Mouse (Mus musculus) adrenal gland, adult 18-20 months (tissue): ENCODE data around the gene Casp6. TPM values are rescaled to one million over a fixed set of nuclear protein-coding genes. Genes with fewer than 3 reads are reported as not detected.

Source experiments
- DNase-seq, 2 experiments: peaks; one replicate each; pipeline ENCODE4 v3.0.0; 2021 to 2022; ENCODE audit warnings: low spot score in 2 of 2
- long read RNA-seq, 2 experiments: library from polyadenylated mRNA; stranded (forward); transcript quantifications; one replicate each; pipeline ENCODE4 v2.0.0; 2021
- total RNA-seq, 2 experiments: library from RNA; stranded (reverse); gene quantifications; 1 replicate in 1 of 2; 2 replicates in 1 of 2; pipeline ENCODE4 v1.2.3; 2021

Gene Casp6
- 10 to 100 TPM; 20.2 to 39.4 TPM for total RNA-seq
- long read RNA-seq, experiment 1, transcript Casp6-201 (7 exons, 1,456 nt): major isoform, 9 of 11 reads
- long read RNA-seq, experiment 1, partial matches to known transcripts: 0 of 11 reads
- long read RNA-seq, experiment 1, other reads (novel, unspliced or antisense): 2 of 11 reads
- long read RNA-seq, experiment 2, transcript Casp6-201 (7 exons, 1,456 nt): major isoform, 66 of 76 reads
- long read RNA-seq, experiment 2, partial matches to known transcripts: 5 of 76 reads
- long read RNA-seq, experiment 2, other reads (novel, unspliced or antisense): 4 of 76 reads

DNA sequence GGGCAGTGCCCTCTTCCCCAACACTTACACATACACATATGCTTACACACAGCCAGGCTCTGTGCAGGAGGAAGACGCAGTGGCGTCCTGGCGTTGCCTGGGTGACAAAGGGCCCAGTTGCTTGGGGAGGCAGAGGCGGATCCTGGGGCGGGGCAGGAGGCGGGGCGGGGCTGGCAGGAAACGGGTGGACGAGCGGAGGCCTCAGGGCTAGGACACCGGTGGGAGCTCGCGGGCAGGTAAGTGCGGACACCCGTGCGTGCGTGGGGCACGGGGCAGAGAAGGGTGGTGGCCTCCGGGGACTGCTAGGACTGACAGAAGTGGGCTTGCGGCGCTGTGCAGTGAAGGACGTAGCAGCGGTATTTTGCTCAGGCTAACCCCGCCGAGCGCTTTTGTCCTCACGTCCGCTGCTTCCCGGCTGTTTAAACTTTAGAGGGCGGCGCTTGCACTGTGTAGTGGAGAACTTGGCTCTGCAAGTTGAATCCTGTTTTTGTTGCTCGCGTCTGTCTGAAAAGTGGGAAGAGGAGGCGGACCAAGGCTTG, at the start of gene Casp6:
TSS of gene Casp6 (plus strand) at position 155 of the 539 bp plus-strand sequence.
- peak; percentile 78 to 81 for DNase-seq

DNA sequence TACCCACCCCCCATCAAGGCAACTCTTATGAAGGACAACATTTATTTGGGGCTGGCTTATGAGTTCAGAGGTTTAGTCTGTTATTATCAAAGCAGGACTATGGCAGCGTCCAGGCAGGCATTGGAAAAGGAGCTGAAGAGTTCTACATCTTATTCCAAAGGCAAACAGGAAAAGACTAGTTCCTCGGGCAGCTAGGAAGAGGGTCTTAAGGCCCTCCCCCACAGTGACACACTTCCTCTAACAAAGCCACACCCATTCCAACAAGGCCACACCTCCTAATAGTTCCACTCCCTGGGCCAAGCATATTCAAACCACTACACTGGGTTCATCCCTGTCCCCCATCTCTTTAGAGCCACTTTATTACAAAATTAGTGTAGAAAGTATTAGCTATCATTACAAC, 38.6 kb upstream of the Casp6 start:
- DNase-seq: no peak

DNA sequence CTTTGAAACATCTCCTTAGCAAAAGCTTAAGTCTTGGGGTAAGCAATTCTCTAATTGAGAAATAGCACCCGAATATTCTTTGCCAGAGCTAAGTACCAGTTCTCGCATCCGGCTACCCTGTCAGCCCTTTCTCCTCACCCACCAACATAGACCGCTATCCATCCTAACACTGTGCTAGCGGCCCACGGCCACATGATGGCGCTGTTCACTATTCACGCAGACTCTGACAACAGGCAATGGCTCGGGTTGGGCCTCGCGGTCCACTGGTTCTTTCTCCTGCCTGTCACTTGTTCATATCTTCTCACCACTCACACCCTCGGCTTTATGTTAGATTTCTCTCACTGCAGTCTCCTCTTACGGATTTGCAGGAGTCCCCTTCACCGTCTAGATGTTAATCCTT, 37.5 kb upstream of the Casp6 start:
- DNase-seq: peak; percentile 65 to 67

DNA sequence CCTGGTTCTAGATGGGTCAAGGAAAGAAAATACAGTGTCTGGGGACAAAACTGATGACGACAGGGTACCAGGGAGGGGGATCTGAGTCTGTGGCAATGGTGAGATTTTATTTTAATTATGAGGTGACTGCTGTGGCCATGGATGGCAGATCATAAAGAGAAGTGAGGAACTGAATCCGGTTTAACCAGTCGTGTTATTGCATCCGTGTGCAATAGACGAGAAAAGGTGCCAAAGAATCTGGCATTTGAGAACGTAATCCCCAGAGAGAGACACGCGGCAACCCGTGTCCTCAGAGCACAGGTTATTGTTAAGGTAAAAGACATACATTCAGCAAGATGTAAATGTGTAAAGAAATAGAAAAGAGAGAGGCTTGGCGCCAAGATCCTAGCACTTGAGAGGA, 23.9 kb upstream of the Casp6 start:
- no peak for DNase-seq

DNA sequence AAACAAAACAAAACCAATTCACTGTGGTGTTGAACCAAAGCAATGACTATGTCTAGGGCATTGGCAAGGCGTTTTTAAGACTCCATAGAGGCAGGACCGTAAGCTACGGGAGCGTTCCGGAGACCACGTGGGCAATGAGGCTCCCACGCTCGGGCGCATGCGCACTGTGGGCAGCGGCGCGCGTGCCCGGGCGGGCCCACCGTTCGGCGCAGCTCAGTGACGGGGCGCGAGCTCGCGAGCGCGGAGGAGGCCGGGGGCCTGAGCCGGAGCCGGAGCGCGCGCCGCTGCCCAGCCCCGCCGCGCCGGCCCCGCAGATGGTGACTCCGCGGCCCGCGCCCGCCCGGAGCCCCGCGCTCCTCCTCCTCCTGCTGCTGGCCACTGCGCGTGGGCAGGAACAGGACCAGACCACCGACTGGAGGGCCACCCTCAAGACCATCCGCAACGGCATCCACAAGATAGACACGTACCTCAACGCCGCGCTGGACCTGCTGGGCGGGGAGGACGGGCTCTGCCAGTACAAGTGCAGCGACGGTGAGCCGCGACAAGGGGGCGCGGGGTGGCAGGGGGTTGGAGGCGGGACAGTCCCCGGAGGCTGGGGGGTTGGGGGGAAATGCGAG, 22.7 kb upstream of the Casp6 start, which contains the start of gene Pla2g12a:
TSS of gene Pla2g12a (plus strand) at position 202 of the 617 bp plus-strand sequence.
- DNase-seq: peak; percentile 93

DNA sequence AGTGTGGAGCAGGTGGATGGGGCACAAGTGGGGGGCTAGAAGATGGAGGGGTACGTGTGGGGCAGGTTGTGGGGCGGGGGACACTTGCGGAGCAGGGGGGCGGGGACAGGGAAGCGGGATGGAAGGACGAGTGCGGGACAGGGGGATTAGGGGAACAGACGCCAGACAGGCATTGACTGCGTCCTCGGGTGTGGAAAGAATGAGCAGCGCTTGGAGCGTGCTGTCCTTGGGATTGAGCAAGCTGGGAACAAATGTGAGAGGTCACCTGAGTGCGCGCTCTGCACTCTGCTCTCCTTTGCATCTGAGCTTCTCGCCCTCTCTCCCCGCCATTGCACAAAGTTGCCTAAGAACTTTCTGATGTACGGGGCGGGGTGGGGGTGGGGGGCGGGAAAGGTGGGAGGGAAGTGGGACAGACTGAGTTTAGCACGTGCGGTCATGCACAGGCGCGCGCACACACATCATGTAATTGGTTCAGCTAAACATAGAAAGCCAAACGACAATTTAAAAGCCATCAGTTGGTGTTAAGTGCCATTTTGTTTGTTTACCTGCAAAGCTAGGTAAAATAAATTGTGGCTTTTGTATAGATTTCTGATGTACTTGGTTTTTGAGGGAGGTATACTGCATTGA, 22.0 kb upstream of the Casp6 start:
- peak; percentile 25 to 35 for DNase-seq

DNA sequence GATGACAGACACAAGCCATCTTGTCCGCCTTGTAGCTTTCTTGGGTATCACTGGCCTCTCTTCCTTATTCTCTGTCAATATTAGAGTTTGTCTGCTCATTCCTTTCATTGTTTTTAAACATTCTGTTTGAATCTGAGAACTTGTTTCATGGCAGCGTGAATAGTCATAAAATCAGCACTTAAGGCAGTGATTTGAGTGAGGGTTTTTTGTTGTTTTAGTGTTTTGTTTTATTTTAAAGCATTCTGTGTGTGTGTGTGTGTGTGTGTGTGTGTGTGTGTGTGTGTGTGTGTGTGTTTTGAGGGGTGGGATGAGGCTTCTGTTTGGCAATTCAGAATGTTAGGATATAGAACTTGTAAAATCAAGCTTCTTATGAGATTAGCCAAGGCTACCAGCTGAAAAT, 21.3 kb upstream of the Casp6 start:
- no peak for DNase-seq

DNA sequence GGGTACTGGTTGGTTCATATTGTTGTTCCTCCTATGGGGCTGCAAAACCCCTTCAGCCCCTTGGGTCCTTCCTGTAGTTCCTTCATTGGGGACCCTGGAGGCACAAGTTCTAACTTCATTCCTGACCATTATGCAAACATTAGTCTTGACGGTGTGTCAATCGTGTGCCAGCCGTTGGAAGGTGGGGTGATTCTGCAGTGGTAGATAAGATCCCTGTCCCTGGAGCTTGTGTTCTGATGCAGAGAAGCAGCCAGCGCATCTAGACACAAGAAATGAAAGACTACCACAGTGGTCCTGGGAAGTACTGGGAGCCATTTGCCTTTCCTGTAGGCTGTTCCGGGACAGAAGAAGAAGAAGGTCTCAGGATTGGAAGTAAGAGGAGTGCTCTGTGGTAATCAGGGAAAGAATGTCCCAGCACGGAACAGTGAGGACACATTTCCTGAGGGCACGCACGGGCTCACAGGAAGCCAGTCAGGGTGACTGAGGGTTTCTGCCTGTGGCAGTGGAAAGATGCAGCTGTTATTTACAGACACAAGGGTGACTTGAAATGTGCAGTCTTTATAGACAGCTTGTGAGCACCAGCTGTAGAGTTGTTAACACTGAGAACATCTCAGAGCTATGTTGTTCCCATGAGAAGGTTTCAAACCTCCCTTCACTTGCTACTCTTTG, 20.2 kb upstream of the Casp6 start:
- no peak for DNase-seq

DNA sequence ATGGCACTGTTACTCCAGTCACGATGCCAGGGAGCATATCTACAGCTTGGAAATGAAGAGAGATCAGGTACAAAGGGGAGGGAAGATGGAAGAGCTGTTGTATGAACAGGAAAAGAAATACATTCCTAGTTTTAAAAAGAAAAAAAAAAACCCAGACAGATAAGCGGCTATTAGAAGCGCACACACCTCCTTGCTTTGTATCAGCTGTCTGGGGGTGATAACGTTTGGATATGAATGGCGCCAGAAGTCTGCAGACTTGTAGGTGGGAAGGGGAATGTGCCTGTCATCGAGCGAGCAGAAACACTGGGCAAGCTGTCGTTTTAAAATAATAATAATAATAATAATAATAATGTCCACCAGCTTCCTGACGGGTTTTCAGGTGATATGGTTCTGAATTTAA, 15.6 kb upstream of the Casp6 start:
- DNase-seq: no peak

DNA sequence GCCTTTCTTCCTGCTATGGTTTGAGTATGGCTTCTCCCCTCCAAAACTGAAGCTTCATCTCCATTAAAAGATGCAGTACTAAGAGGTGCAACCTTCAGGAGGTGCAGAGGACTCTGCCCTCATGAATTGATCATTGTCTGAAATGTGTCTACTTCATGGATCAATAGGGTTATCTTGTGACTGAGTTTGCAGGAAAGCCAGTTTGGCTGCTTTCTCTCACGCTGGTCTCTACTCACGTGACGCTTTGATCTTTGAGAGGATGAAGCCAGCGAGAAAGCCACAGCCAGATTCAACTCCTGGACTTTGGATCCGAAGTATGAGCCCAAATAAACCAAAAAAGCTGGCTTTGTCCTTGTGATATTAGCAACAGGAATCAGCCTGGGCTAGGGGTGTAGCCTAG, 14.8 kb upstream of the Casp6 start:
- no peak for DNase-seq

DNA sequence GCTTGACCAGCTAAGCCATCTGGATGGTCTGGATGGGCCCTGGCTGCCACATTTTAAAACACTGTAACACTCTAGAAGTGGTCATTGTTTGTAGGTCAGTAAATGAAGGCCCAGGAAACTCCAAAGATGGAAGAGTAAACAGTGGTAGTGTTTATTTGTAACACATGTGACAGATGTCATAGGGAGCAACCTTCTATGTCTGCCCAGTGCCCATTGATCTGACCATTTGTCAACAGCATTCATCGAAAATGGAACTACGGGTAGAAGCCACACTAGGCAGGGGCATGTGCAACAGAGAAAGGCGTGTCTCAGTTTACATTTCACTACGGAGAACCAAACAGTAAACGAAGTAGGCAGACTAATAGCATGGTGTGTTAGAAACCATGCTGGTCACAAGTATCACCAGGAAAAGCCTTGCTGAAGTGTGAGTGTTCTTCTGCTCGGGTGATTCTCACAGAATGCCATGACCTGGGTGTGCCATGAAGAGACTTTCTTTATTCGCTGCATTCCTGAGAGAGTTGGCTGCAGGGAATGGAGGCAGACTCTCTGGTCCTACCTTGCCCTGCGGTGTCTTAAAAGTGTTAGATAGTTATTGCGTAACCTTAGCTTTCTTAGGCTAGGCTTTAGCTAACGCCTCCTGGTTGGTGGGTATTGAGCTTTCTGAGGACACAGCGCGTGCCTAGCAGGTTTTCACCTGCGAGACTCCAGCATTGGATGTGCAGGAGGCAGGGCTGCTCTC, 13.3 kb upstream of the Casp6 start:
- no peak for DNase-seq

DNA sequence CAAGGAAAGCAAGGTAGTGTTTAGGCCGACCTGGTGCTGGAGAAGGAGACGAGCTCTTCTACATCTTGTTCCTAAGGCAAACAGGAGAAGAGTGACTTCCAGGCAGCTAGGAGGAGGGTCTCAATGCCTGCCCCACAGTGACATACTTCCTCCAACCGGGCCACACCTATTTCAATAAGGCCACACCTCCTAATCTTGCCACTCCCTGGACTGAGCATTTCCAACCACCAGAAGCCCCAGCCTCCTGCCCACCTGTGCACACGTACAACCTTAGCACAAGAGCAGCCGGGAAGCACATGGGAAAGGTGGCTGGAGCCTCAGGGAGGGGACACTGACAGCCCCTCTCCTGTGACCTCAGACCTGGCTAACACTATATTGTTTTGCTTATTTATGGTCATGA, 9.2 kb upstream of the Casp6 start:
- no peak for DNase-seq

DNA sequence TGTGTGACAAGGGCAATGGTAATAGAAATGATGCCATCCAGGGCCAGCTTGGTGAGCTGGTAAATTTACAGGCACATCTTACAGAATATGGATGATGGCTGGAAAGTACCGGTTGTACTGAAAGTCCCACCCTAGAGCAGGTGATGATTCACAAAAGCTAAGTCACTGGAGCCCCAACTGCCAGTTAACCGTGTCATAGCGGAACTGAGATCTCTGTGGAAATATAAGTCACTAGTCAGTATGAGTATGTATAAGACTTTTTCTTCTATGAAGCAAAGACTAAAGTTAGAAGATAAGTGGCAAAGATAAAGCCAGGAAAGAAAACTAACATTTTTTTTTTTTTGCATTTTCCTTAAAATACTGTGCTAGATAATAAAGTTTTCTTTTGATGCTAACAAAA, 8.1 kb upstream of the Casp6 start:
- DNase-seq: no peak

DNA sequence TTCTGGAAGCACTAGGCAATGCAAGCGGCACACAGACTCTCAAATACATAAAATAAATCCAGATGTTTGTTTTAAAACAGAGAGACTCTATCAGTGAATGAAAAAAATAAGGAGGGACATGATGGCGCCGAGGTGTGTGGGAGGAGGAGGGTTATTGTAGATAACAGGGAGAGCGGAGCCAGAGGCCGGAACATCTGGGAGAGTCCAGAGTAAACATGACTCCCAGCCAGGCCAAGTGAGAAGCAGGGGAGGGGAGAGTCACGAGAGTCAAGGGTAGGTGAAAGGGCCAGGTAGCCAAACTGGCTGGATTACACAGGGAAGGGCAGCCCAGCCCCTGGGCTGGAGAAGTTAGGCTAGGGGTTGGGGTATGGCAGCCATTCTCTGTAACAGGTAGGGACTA, 4.6 kb upstream of the Casp6 start:
- DNase-seq: no peak

DNA sequence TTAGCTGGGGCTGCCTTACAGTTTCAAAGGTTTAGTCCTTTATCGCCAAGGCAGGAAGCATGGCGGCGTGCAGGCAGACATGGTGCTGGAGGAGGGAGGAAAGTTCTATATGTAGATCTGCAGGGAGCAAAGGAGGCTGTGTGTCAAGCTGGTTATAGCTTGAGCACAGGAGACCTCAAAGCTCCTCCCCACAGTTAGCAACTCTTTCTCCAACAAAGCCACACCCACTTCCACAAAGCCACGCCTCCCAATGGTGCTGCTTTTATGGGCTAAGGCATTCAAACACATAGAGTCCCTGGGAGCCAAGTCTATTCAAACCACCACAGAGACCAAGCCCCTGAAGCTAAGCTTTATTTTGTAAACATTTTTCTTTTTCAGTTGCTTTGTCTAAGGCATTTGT, 2.3 kb upstream of the Casp6 start:
- DNase-seq: no peak

DNA sequence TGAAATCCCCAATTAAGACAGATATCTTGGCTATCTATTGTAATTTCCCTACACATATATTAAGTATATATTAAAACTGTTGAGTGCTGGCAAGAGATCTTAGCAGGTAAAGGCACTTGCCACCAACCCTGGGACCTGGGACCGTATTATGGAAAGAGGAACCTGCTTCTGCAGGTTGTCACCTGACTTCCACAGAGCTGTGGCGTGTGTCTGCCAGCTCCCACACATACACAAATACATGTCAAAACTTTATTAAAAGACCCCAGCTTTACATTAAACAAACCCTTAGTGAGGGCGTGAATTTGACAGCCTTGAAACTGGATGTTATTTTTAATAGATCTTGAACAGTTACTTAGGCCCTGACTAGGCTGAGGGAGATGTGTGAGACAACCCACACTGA, 2.1 kb downstream of the Casp6 start:
- DNase-seq: no peak

DNA sequence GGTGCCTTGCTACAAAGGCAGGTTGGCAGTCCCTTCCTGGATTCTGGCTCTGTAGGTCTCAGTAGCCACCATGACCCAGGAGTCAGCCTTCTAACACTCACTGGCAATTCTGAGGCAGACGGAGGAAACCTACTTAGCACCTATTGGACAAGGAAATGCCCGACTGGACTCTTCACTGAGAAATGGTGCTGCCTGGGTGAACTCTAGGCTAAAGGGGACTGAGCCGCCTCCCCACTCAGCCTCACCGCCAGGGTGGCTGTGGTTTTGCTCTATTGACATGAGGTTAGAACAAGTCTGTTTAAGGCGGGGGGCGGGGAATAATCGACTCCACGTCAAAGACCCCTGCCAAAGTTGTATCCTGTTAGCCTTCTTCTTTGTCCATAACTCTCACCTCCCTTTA, 2.6 kb downstream of the Casp6 start:
- DNase-seq: no peak

DNA sequence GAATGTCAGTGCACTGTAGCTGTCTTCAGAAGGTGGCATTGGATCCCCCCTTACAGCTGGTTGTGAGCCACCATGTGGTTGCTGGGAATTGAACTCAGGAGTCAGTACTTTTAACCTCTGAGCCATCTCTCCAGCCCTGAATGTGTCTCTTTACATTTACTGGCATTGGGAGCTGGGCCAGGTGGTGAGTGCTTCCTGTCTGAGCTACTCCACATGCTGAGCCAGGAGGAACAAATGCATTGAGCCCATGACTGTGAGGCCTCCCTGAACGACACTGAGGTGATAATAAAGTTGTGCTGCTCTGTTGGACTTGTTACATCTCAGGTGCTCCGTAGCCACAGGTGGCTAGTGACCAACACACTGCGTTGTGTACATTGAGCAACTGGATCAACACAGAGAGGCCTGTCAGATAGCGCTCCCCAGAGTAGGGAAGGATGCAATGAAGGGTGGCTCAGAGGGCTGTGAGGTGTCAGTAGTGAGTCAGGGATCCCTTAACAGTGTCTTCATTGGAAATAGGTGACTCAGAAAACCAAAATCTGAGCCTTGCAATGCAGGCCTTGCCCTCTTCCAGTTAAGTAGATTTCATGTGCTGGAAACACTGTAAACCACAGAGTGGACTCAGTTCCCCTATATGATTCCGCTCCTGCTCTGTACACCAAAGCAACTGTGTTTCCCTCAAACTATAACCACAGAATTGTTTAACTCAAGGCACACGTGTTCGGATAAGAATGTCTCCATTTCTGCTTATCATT, 3.3 kb downstream of the Casp6 start:
- DNase-seq: no peak

DNA sequence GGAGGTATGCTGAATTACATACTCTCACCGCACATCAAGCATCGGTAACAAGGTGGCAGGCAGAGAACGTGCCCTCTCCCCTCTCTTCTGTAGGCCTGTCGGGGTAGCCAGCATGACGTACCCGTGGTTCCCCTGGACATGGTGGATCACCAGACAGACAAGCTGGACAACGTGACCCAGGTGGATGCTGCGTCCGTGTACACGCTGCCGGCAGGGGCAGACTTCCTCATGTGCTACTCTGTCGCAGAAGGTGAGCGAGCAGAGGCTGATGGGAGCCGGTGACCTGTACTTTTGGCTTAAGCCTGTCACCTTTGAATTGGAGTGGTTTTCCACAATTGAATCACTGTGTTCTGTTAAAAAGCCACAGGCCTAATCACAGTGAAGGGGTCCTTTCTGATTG, 10.8 kb downstream of the Casp6 start:
- no peak for DNase-seq

DNA sequence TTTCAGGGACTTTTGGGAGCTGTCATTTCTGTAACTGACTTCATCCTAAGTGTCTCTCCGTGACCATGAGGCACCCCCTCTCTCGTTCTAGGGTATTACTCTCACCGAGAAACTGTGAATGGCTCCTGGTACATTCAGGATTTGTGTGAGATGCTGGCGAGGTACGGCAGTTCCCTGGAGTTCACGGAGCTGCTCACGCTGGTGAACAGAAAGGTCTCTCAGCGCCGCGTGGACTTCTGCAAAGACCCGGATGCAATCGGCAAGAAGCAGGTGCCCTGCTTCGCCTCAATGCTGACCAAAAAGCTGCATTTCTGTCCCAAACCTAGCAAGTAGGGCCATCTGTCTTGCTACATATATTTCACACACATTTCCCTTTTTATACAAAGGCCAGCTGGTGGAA, 12.0 kb downstream of the Casp6 start:
- DNase-seq: no peak
